Mouse (Mus musculus) MEL (cell line): Measurements from ENCODE around the gene Ddx27. TPM values are rescaled to one million over a fixed set of nuclear protein-coding genes. Genes with fewer than 3 reads are reported as not detected.

Experiments used
- DNase-seq: peaks from one replicate; pipeline ENCODE4 v3.0.0; 2011; ENCODE audit warnings: low read depth, low spot score
- H3K27ac ChIP-seq: 2 replicates; pipeline ENCODE4 v1.5.1; 2012; ENCODE audit warnings: low read depth, mild to moderate bottlenecking, control low read depth, low read length, moderate library complexity; ENCODE audit not compliant: control insufficient read depth
- H3K27me3 ChIP-seq, 2 experiments: fragments of 150-350 bp in 1 of 2; sonication (generic) in 1 of 2; 2 replicates each; pipeline ENCODE4 v1.6.1; 2012; ENCODE audit warnings: low read length in 2 of 2, mild to moderate bottlenecking in 2 of 2, improper control_type of control experiment in 1 of 2, moderate library complexity in 1 of 2; ENCODE audit not compliant: insufficient read depth in 2 of 2, control insufficient read depth in 1 of 2
- H3K36me3 ChIP-seq, 2 experiments: 2 replicates each; pipeline ENCODE4 v1.6.1; 2012 to 2014; ENCODE audit warnings: low read length in 2 of 2, improper control_type of control experiment in 1 of 2, inconsistent platforms in 1 of 2, mild to moderate bottlenecking in 1 of 2; ENCODE audit not compliant: insufficient read depth in 2 of 2, control insufficient read depth in 1 of 2
- H3K4me1 ChIP-seq, 2 experiments: fragments of 150-350 bp in 1 of 2; sonication (generic) in 1 of 2; 2 replicates each; pipeline ENCODE4 v1.6.1; 2012; ENCODE audit warnings: low read length in 2 of 2, improper control_type of control experiment in 1 of 2, mild to moderate bottlenecking in 1 of 2; ENCODE audit not compliant: insufficient read depth in 2 of 2, control insufficient read depth in 1 of 2
- H3K4me3 ChIP-seq, 2 experiments: fragments of 150-350 bp in 1 of 2; sonication (generic) in 1 of 2; 2 replicates each; pipeline ENCODE4 v1.5.1; 2012; ENCODE audit warnings: low read depth in 2 of 2, low read length in 2 of 2, mild to moderate bottlenecking in 2 of 2, moderate library complexity in 2 of 2, control low read depth in 1 of 2, improper control_type of control experiment in 1 of 2; ENCODE audit not compliant: control insufficient read depth in 1 of 2, insufficient read depth in 1 of 2
- H3K79me2 ChIP-seq: 2 replicates; pipeline ENCODE4 v1.6.1; 2012; ENCODE audit warnings: mild to moderate bottlenecking, low read length, moderate library complexity; ENCODE audit not compliant: control insufficient read depth, poor library complexity, insufficient read depth
- H3K9ac ChIP-seq: 2 replicates; pipeline ENCODE4 v1.6.1; 2012; ENCODE audit warnings: low read depth, mild to moderate bottlenecking, control low read depth, low read length, moderate library complexity; ENCODE audit not compliant: control insufficient read depth, poor library complexity, severe bottlenecking
- H3K9me3 ChIP-seq: fragments of 150-350 bp; sonication (generic); replicated peaks from 2 replicates; pipeline ENCODE4 v1.6.1; 2012; ENCODE audit warnings: mild to moderate bottlenecking, low read length, improper control_type of control experiment, moderate library complexity; ENCODE audit not compliant: insufficient read depth
- CHD2 ChIP-seq: IDR thresholded peaks from 2 replicates; pipeline ENCODE4 v1.6.1; 2011; ENCODE audit warnings: low read length, improper control_type of control experiment
- EP300 ChIP-seq, 2 experiments: IDR thresholded peaks; 2 replicates each; pipeline ENCODE4 v1.6.1; 2011; ENCODE audit warnings: improper control_type of control experiment in 2 of 2, low read length in 2 of 2, low read depth in 1 of 2, mild to moderate bottlenecking in 1 of 2
- GABPA ChIP-seq: IDR thresholded peaks from 2 replicates; pipeline ENCODE4 v1.6.1; 2012; ENCODE audit warnings: low read depth, mild to moderate bottlenecking, inconsistent platforms, low read length, improper control_type of control experiment, moderate library complexity
- HCFC1 ChIP-seq: IDR thresholded peaks from 2 replicates; pipeline ENCODE4 v1.6.1; 2012; ENCODE audit warnings: low read depth, mild to moderate bottlenecking, inconsistent platforms, low read length, improper control_type of control experiment, moderate library complexity
- JUND ChIP-seq: IDR thresholded peaks from 2 replicates; pipeline ENCODE4 v1.6.1; 2011; ENCODE audit warnings: low read depth, mild to moderate bottlenecking, improper control_type of control experiment, low read length
- KAT2A ChIP-seq: conservative IDR thresholded peaks from 2 replicates; pipeline ENCODE4 v1.6.1; 2012; ENCODE audit warnings: low read depth, low read length, improper control_type of control experiment, inconsistent platforms
- MAFK ChIP-seq: IDR thresholded peaks from 2 replicates; pipeline ENCODE4 v1.6.1; 2011; ENCODE audit warnings: low read depth, mild to moderate bottlenecking, low read length, improper control_type of control experiment, borderline replicate concordance
- MAX ChIP-seq: IDR thresholded peaks from 2 replicates; pipeline ENCODE4 v1.6.1; 2011; ENCODE audit warnings: low read length, improper control_type of control experiment
- MXI1 ChIP-seq: IDR thresholded peaks from 2 replicates; pipeline ENCODE4 v1.6.1; 2011; ENCODE audit warnings: mild to moderate bottlenecking, low read depth, low read length, improper control_type of control experiment
- MYB ChIP-seq: IDR thresholded peaks from 2 replicates; pipeline ENCODE4 v1.6.1; 2011; ENCODE audit warnings: mild to moderate bottlenecking, low read depth, low read length, improper control_type of control experiment
- NRF1 ChIP-seq: IDR thresholded peaks from 2 replicates; pipeline ENCODE4 v1.6.1; 2014; ENCODE audit warnings: low read depth, mild to moderate bottlenecking, inconsistent platforms, low read length, improper control_type of control experiment, moderate library complexity; ENCODE audit not compliant: poor library complexity, insufficient read depth, severe bottlenecking
- POLR2A ChIP-seq, 2 experiments: IDR thresholded peaks; 2 replicates each; pipeline ENCODE4 v1.6.1; 2011 to 2012; ENCODE audit warnings: low read length in 2 of 2, mild to moderate bottlenecking in 2 of 2, control low read depth in 1 of 2, improper control_type of control experiment in 1 of 2, low read depth in 1 of 2, moderate library complexity in 1 of 2; ENCODE audit not compliant: control insufficient read depth in 1 of 2, insufficient read depth in 1 of 2, poor library complexity in 1 of 2
- POLR2AphosphoS5 ChIP-seq: IDR thresholded peaks from 2 replicates; pipeline ENCODE4 v1.6.1; 2012; ENCODE audit warnings: low read depth, borderline replicate concordance, mild to moderate bottlenecking, inconsistent platforms, low read length, moderate library complexity, mixed read lengths
- SMC3 ChIP-seq: IDR thresholded peaks from 2 replicates; pipeline ENCODE4 v1.6.1; 2011; ENCODE audit warnings: low read depth, low read length, improper control_type of control experiment
- TBP ChIP-seq: IDR thresholded peaks from 2 replicates; pipeline ENCODE4 v1.8.0; 2011; ENCODE audit warnings: low read depth, low read length, improper control_type of control experiment
- TCF12 ChIP-seq: IDR thresholded peaks from 2 replicates; pipeline ENCODE4 v1.6.1; 2014; ENCODE audit warnings: low read depth, mild to moderate bottlenecking, inconsistent platforms, low read length, improper control_type of control experiment, moderate library complexity
- UBTF ChIP-seq: IDR thresholded peaks from 2 replicates; pipeline ENCODE4 v1.6.1; 2012; ENCODE audit warnings: low read depth, mild to moderate bottlenecking, inconsistent platforms, low read length, improper control_type of control experiment, moderate library complexity, borderline replicate concordance; ENCODE audit not compliant: insufficient read depth
- USF2 ChIP-seq, 2 experiments: IDR thresholded peaks; 2 replicates each; pipeline ENCODE4 v1.6.1; 2011 to 2012; ENCODE audit warnings: improper control_type of control experiment in 2 of 2, low read length in 2 of 2, borderline replicate concordance in 1 of 2, inconsistent platforms in 1 of 2, low read depth in 1 of 2, mild to moderate bottlenecking in 1 of 2; ENCODE audit not compliant: insufficient read depth in 1 of 2
- ZNF384 ChIP-seq: IDR thresholded peaks from 2 replicates; pipeline ENCODE4 v1.6.1; 2012; ENCODE audit warnings: low read depth, mild to moderate bottlenecking, inconsistent platforms, low read length, improper control_type of control experiment
- polyA plus RNA-seq, 2 experiments: library from polyadenylated mRNA; stranded (reverse) in 1 of 2; unstranded in 1 of 2; fragments of >175 nt in 1 of 2; fragments of >200 nt in 1 of 2; gene quantifications; 2 replicates each; pipeline versions ENCODE4 v1.2.1 to v1.2.4; 2012; ENCODE audit warnings: low replicate concordance in 2 of 2, low read depth in 1 of 2; ENCODE audit not compliant: insufficient read length in 2 of 2, insufficient read depth in 1 of 2, missing spikeins in 1 of 2
- total RNA-seq: library from RNA; depleted of rRNA; stranded (reverse); fragments of 300-350 nt; gene quantifications from 2 replicates; pipeline ENCODE4 v1.2.3, GENCODE M21; 2012

Ddx27 gene
- total and polyA plus RNA-seq, 3 experiments: 61.7 to 181 (median 143) TPM

- Histone ChIP-seq H3K27me3 (no peaks in the 10 kb centered on the region), H3K4me3 (peak overlapping the region; percentile 79 to 91), H3K9ac (peak overlapping the region; percentile 97), H3K27ac (peak overlapping the region; percentile 76), H3K4me1 (peaks cover 0 to 6% of the 10 kb centered on the region in 2 experiments; a peak in 2 of 4 replicates), H3K9me3 (no peaks in the 10 kb centered on the region), H3K36me3 (peaks cover 15 to 16% of the 10 kb centered on the region in 2 experiments), H3K79me2 (peaks cover 48% of the 10 kb centered on the region)
- peak; percentile 94 for DNase-seq
- TF ChIP-seq JUND (no peak), SMC3 (no peak), USF2 (IDR thresholded peaks at IDR 0.05; ENCODE audit: borderline replicate concordance in 1 of 2, insufficient read depth in 1 of 2, low read depth in 1 of 2, low read length in 2 of 2) (no peak), UBTF (peak; percentile 70; the same call in 1 of the 2 replicates), EP300 (IDR thresholded peaks at IDR 0.05; ENCODE audit: low read depth in 1 of 2, low read length in 2 of 2) (no peak), GABPA (no peak), MYB (no peak), POLR2A (IDR thresholded peaks at IDR 0.05; ENCODE audit: control insufficient read depth in 1 of 2, insufficient read depth in 1 of 2, low read depth in 1 of 2, low read length in 2 of 2, poor library complexity in 1 of 2) (peak in 1 of 2 experiments; percentile 95; a peak in 2 of 4 replicates)
Measured at GRCm38 (mm10) chr2:167062497-167062911, 47.5 kb downstream of the Ddx27 start.

- Histone ChIP-seq H3K9ac (peak within 1 kb of the TSS; percentile 97), H3K4me3 (peak within 1 kb of the TSS; percentile 79 to 91), H3K27ac (peak within 1 kb of the TSS; percentile 93), H3K27me3 (no peaks in the 10 kb centered on the region), H3K36me3 (peaks cover 15 to 16% of the 10 kb centered on the region in 2 experiments), H3K4me1 (peaks cover 0 to 6% of the 10 kb centered on the region in 2 experiments; a peak in 2 of 4 replicates), H3K9me3 (no peaks in the 10 kb centered on the region), H3K79me2 (peaks cover 48% of the 10 kb centered on the region)
- TF ChIP-seq SMC3 (no peak), KAT2A (no peak), MAX (no peak), CHD2 (no peak), MYB (no peak), TCF12 (no peak), NRF1 (no peak), POLR2A (IDR thresholded peaks at IDR 0.05; ENCODE audit: control insufficient read depth in 1 of 2, insufficient read depth in 1 of 2, low read depth in 1 of 2, low read length in 2 of 2, poor library complexity in 1 of 2) (peak; percentile 97 to 99), POLR2AphosphoS5 (peak; percentile 99), ZNF384 (no peak), TBP (peak; percentile 99), MXI1 (no peak), GABPA (no peak), HCFC1 (no peak), MAFK (no peak)
- peak; percentile 94 for DNase-seq
Measured at GRCm38 (mm10) chr2:167062965-167063880, 48.2 kb downstream of the Ddx27 start, which contains the start of gene Znfx1. TSS of gene Znfx1 (minus strand) at chr2:167063015.
